Mouse (Mus musculus): ENCODE data around the gene Elovl6. TPM values are rescaled to one million over a fixed set of nuclear protein-coding genes. Genes with fewer than 3 reads are reported as not detected.
A peak's percentile ranks its signal among the peaks of the same experiment; 100 is the strongest.

Elovl6 gene
- polyA plus RNA-seq, 1 experiment from 2014 or later = 12.7 TPM

DNA sequence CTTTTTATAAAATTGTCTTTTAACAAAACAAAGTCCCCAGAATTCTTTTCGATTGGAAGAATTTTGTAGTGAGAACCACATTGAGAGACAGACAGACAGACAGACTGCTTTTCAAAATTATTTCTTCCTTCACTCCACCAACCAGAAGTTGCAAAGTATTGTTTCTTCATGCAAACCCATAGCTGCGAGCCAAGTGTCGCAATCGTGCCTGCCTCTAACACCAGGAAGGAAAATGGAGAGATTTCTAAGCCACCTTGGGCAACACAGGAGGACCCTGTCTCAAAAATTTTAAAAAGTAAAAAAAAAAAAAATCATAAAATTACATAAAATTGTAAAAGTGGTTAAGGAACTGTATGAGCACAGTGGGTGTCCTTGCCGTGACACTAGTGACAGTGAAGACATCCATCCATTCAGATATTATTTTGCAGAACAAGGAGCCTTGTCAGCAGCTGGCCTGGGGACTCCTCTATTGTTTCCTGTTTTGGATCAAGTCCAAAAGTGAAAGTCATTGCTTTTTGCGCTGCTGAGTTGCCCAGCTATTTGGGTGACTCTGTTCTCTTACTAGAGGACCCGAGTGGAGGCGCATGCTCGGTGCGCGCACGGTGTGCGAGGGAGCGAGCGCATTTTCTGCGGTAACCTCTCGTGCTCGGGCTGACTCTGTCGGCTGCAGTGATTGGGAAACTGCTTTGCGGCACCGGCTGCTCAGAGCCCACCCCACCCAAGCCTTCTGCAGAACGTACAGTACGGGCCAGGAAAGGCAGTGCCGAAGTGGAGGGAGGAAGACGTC lies 80.3 kb downstream of the Elovl6 start:
- H3K9me3 ChIP-seq = no peaks in the 10 kb centered on the region
- 73% methylated on average over 25 of the region's 25 CpGs for WGBS
- peak overlapping the region; percentile 48 for H3K4me2 ChIP-seq
- no peak overlapping the region for H3K4me3 ChIP-seq
- H3K36me3 ChIP-seq = 0 out of 2 replicates have a peak, but pooled peaks cover 11% of the 10 kb centered on the region
- ATAC-seq (ENCODE audit: extremely low read depth, insufficient number of reproducible peaks, low FRiP score, low TSS enrichment) = no peak
- peaks cover 24% of the 10 kb centered on the region for H3K4me1 ChIP-seq
- no peak overlapping the region for H3K9ac ChIP-seq
- H3K27ac ChIP-seq (replicated peaks) = no peak overlapping the region
- no peaks in the 10 kb centered on the region for H3K27me3 ChIP-seq (replicated peaks)

DNA sequence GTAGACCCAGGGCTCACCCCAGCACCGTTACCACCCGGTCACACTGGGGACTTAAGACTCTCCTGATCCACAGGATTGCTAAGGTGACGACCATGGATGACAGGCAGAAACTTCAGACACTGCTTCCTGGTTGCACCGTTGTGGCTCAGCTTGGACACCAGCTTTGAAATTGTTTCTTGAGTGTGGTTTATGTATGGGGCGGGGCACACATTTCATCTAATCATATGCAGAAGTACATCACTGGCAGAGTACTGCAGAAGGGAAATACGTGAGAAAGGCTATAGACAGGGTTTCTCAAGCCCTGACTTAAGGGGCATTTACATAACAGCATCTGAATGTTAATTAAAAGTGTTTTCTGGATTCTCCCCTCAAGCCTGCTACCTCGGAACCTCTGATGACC lies 81.6 kb downstream of the Elovl6 start:
- H3K4me3 ChIP-seq = no peak overlapping the region
- 0 out of 2 replicates have a peak, but pooled peaks cover 14% of the 10 kb centered on the region for H3K36me3 ChIP-seq
- ATAC-seq (ENCODE audit: extremely low read depth, insufficient number of reproducible peaks, low FRiP score, low TSS enrichment) = no peak
- H3K4me1 ChIP-seq = peaks cover 24% of the 10 kb centered on the region
- no peak overlapping the region for H3K27ac ChIP-seq (replicated peaks)
- WGBS = 79% methylated on average over 7 of the region's 7 CpGs
- H3K9ac ChIP-seq = no peak overlapping the region
- H3K9me3 ChIP-seq = no peaks in the 10 kb centered on the region
- no peak overlapping the region for H3K4me2 ChIP-seq
- H3K27me3 ChIP-seq (replicated peaks) = no peaks in the 10 kb centered on the region

DNA sequence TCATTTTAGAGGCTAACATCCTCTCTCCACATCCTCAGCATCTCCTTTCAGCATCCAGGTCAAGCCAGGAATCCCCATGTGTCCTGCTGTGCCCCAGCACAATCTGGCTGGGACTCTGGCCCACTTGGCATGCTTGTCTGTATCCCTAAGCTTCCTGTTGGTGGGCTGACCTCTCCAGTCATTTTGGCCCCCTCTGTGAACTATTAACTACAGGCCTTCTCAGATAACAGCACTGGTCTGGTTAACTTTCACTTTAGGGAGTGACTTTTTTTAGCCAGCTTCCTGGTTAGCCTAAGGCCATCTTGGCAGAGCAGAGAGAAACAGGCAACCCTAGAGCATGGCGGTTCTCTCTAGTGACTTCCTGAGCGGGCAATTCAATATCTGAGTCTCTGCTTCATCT lies 82.1 kb downstream of the Elovl6 start:
- Histone ChIP-seq H3K27ac (replicated peaks) (no peak overlapping the region), H3K4me2 (no peak overlapping the region), H3K9me3 (no peaks in the 10 kb centered on the region), H3K4me3 (no peak overlapping the region), H3K36me3 (0 out of 2 replicates have a peak, but pooled peaks cover 10% of the 10 kb centered on the region), H3K4me1 (peaks cover 24% of the 10 kb centered on the region), H3K27me3 (replicated peaks) (no peaks in the 10 kb centered on the region), H3K9ac (no peak overlapping the region)
- WGBS = 60% methylated on average over 2 of the region's 2 CpGs
- no peak for ATAC-seq (ENCODE audit: extremely low read depth, insufficient number of reproducible peaks, low FRiP score, low TSS enrichment)

DNA sequence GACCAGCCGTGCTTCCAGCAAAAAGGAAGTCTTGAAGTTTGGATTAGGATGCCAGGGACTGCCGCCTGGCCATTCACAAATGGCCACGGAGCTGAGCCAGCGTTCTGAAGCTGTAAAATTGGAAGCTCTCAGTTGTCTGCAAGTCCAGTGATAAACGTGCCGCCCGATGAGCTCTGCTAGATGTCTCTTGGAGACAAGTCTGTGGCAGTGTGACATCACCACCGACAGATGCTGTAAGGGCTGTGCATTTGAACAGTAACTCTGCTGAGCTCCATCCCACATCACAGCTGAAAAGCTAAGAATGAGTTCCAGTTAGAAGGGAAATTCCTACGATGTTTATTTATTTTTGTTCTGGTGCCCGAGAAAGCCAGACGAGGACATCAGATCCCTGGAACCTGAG lies 85.3 kb downstream of the Elovl6 start:
- Histone ChIP-seq H3K27me3 (replicated peaks) (no peaks in the 10 kb centered on the region), H3K4me2 (no peak overlapping the region), H3K36me3 (0 out of 2 replicates have a peak, but pooled peaks cover 5% of the 10 kb centered on the region), H3K9me3 (no peaks in the 10 kb centered on the region), H3K27ac (replicated peaks) (no peak overlapping the region), H3K4me1 (peaks cover 44% of the 10 kb centered on the region), H3K4me3 (no peak overlapping the region), H3K9ac (no peak overlapping the region)
- 66% methylated on average over 11 of the region's 11 CpGs for WGBS
- no peak for ATAC-seq (ENCODE audit: extremely low read depth, insufficient number of reproducible peaks, low FRiP score, low TSS enrichment)

DNA sequence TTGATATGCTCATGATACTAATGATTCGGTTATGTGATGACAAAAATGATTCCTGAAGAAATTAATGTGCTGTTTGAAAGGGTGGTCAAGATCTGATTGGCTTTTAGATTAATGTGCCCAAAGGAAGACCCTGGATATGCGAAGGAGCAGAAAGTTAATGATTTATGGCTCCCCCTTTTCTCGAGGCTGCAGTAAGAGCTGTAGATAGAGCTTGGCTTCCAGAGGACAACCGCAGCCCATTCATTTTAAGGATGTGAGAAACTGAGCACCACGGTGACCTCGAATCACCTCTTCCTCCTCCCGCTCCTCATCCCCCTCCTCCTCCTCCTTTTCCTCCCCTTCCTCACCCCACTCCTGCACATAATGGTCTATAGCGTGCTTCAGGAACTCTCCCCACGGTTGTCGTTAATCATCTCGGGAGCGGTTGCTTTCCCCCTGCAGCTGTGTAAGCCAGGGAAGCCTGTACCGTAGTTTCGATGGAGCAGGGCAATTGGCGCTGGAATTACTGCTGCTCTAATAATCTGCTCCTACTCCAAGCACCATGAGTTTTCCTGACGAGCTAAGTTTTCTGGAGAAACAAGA lies 87.1 kb downstream of the Elovl6 start:
- no peak for ATAC-seq (ENCODE audit: extremely low read depth, insufficient number of reproducible peaks, low FRiP score, low TSS enrichment)
- Histone ChIP-seq H3K9me3 (no peaks in the 10 kb centered on the region), H3K36me3 (0 out of 2 replicates have a peak, but pooled peaks cover 5% of the 10 kb centered on the region), H3K27ac (replicated peaks) (no peak overlapping the region), H3K4me3 (no peak overlapping the region), H3K9ac (no peak overlapping the region), H3K27me3 (replicated peaks) (no peaks in the 10 kb centered on the region), H3K4me1 (peaks cover 29% of the 10 kb centered on the region), H3K4me2 (no peak overlapping the region)
- WGBS = 76% methylated on average over 16 of the region's 16 CpGs

DNA sequence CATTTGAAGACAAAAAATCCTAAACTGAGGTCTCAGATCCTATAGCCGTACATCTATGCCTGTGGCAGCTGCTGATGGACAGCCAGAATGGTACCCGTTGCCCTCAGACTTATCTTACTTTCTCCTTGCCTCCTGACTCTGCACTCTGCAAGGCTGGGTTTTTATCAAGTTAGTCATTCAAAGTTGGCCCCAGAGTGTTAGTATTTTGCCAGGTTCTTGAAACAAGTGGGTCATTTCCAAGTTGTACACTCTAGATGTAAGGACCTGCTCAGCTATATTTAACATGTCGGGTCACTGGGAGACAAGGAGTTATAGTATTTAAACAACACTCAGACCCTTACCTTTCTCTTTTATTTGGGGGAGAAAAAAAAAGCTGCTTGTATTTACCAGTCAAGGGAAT lies 88.6 kb downstream of the Elovl6 start:
- 0 out of 2 replicates have a peak, but pooled peaks cover 5% of the 10 kb centered on the region for H3K36me3 ChIP-seq
- H3K4me3 ChIP-seq = no peak overlapping the region
- 36% methylated on average over 3 of the region's 3 CpGs for WGBS
- peak overlapping the region; percentile 60 for H3K27ac ChIP-seq (replicated peaks)
- no peak overlapping the region for H3K9ac ChIP-seq
- H3K4me1 ChIP-seq = peaks cover 27% of the 10 kb centered on the region
- no peak for ATAC-seq (ENCODE audit: extremely low read depth, insufficient number of reproducible peaks, low FRiP score, low TSS enrichment)
- no peaks in the 10 kb centered on the region for H3K27me3 ChIP-seq (replicated peaks)
- no peaks in the 10 kb centered on the region for H3K9me3 ChIP-seq
- peak overlapping the region; percentile 29 for H3K4me2 ChIP-seq

DNA sequence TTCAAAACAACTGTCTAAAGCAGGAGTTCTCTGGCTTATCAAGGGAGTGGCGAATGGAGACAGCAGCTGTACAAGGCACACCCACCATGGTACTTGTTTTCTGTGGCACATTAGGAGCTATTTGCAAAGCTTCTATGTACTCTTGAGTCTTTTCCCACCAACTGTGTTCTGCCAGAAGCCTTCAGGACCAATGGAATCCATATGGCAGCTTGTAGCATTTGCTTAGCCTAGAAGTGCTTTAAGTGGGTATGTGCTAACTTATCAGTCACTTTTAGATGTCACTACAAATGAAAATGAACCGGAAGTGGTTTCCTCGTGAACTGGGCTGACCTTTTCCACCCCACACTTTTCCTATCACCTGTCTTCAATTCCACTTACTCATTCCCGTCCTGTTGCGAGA lies 89.1 kb downstream of the Elovl6 start:
- 28% methylated on average over 5 of the region's 5 CpGs for WGBS
- no peak overlapping the region for H3K4me3 ChIP-seq
- H3K36me3 ChIP-seq = 0 out of 2 replicates have a peak, but pooled peaks cover 5% of the 10 kb centered on the region
- no peaks in the 10 kb centered on the region for H3K27me3 ChIP-seq (replicated peaks)
- no peak for ATAC-seq (ENCODE audit: extremely low read depth, insufficient number of reproducible peaks, low FRiP score, low TSS enrichment)
- no peaks in the 10 kb centered on the region for H3K9me3 ChIP-seq
- peak overlapping the region; percentile 60 for H3K27ac ChIP-seq (replicated peaks)
- no peak overlapping the region for H3K9ac ChIP-seq
- peaks cover 27% of the 10 kb centered on the region for H3K4me1 ChIP-seq
- H3K4me2 ChIP-seq = peak overlapping the region; percentile 29

DNA sequence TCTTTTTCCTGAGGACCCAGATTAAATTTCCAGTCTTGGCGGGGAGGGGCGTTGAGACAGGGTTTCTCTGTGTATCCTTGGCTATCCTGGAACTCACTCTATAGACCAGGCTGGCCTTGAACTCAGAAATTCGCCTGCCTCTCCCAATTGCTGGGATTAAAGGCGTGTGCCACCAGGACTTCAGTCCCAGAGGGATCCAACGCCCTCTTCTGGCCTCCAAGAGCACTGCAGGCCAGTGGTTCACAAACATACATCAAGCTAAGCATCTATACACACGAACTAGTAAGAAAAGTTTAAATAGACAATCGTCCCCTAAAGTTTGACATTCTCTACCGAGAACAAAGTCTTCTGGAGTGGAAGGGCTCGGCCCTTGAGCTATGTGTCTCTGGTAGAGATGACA lies 90.0 kb downstream of the Elovl6 start:
- ATAC-seq (ENCODE audit: extremely low read depth, insufficient number of reproducible peaks, low FRiP score, low TSS enrichment) = no peak
- Histone ChIP-seq H3K4me3 (no peak overlapping the region), H3K27ac (replicated peaks) (no peak overlapping the region), H3K27me3 (replicated peaks) (no peaks in the 10 kb centered on the region), H3K4me2 (no peak overlapping the region), H3K36me3 (0 out of 2 replicates have a peak, but pooled peaks cover 5% of the 10 kb centered on the region), H3K9ac (no peak overlapping the region), H3K9me3 (no peaks in the 10 kb centered on the region), H3K4me1 (peaks cover 27% of the 10 kb centered on the region)
- 75% methylated on average over 9 of the region's 9 CpGs for WGBS

DNA sequence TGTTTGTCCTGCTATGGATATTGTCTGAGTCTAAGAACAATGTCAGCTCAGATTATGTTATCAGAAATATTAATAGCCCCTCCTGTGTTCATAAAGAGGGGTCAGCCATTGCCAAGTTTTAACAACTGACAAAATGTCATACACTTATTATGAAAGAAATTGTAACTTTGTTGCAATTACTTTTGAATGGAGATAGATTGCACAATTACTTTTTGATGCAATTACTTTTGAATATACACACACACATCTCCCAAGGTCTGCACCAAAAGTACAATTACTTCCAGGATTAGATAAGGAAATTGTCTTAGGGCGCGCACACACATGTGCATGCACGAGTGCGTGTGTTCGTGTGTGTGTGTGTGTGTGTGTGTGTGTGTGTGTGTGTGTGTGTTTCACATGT lies 90.5 kb downstream of the Elovl6 start:
- Histone ChIP-seq H3K9ac (no peak overlapping the region), H3K27me3 (replicated peaks) (no peaks in the 10 kb centered on the region), H3K27ac (replicated peaks) (no peak overlapping the region), H3K4me1 (peaks cover 27% of the 10 kb centered on the region), H3K4me2 (no peak overlapping the region), H3K9me3 (no peaks in the 10 kb centered on the region), H3K4me3 (no peak overlapping the region), H3K36me3 (0 out of 2 replicates have a peak, but pooled peaks cover 4% of the 10 kb centered on the region)
- no peak for ATAC-seq (ENCODE audit: extremely low read depth, insufficient number of reproducible peaks, low FRiP score, low TSS enrichment)
- 87% methylated on average over 5 of the region's 5 CpGs for whole genome bisulfite sequencing

DNA sequence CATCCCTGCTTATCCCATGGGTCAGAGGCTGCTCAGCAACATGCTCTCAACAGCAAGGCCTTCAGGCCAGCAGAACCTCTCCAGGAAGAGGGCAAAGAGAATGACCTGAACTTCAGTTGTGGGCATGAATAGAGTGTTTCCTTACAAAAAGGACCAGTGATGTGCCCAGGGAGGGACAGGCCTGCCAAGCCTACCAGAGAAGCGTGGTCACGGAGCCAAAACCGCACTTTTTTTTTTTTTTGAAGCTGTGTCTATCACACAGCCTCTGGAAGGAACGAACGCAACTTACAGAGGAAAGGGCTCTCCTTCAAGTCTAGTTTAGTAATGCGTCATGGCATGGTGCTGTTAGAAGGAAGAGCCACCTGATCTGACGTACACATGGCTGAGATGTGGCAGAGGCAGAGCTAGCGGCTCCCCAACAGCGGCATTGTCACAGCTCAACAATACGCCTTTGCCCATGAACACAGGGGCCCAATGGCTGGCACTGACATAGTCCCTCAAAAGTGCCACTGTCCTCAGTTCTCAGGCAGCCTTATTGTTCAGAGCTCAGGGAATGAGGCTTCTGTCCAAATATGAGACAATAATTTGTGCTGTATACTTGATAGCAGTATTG lies 92.1 kb downstream of the Elovl6 start:
- Histone ChIP-seq H3K4me1 (peaks cover 27% of the 10 kb centered on the region), H3K27me3 (replicated peaks) (no peaks in the 10 kb centered on the region), H3K4me2 (no peak overlapping the region), H3K36me3 (peaks cover 10% of the 10 kb centered on the region; the same call in 1 of the 2 replicates), H3K9ac (no peak overlapping the region), H3K9me3 (no peaks in the 10 kb centered on the region), H3K4me3 (no peak overlapping the region), H3K27ac (replicated peaks) (no peak overlapping the region)
- no peak for ATAC-seq (ENCODE audit: extremely low read depth, insufficient number of reproducible peaks, low FRiP score, low TSS enrichment)
- 91% methylated on average over 10 of the region's 10 CpGs for WGBS

DNA sequence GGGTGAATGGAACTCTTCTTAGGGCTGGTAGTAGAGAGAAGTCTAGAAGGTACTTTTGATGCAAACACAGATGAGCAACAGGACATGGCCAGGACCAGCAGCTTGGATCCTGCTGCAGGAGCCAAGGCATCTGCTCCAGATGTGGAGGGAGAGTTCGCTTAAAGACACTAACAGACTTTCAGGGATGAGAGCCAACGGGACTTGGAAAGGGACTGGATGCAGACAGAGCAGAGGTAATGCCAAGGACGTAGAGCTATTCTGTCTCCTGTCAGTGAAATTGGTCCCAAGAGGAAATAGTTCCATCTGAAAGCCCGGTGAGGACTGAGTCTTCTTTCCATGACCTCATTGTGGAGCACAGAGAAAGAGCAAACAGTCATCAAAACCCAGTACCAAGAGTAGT lies 95.1 kb downstream of the Elovl6 start:
- Histone ChIP-seq H3K4me2 (no peak overlapping the region), H3K9ac (no peak overlapping the region), H3K36me3 (peaks cover 15% of the 10 kb centered on the region), H3K27me3 (replicated peaks) (no peaks in the 10 kb centered on the region), H3K27ac (replicated peaks) (no peak overlapping the region), H3K4me3 (no peak overlapping the region), H3K9me3 (no peaks in the 10 kb centered on the region), H3K4me1 (peaks cover 3% of the 10 kb centered on the region; the same call in 1 of the 2 replicates)
- 69% methylated on average over 4 of the region's 4 CpGs for WGBS
- no peak for ATAC-seq (ENCODE audit: extremely low read depth, insufficient number of reproducible peaks, low FRiP score, low TSS enrichment)
